Mouse (Mus musculus): ENCODE measurements around the gene Sema3f. TPM values are rescaled to one million over a fixed set of nuclear protein-coding genes. Genes with fewer than 3 reads are reported as not detected.

Gene Sema3f
- polyA plus RNA-seq, 1 experiment from 2014 or later = 44.6 TPM

DNA sequence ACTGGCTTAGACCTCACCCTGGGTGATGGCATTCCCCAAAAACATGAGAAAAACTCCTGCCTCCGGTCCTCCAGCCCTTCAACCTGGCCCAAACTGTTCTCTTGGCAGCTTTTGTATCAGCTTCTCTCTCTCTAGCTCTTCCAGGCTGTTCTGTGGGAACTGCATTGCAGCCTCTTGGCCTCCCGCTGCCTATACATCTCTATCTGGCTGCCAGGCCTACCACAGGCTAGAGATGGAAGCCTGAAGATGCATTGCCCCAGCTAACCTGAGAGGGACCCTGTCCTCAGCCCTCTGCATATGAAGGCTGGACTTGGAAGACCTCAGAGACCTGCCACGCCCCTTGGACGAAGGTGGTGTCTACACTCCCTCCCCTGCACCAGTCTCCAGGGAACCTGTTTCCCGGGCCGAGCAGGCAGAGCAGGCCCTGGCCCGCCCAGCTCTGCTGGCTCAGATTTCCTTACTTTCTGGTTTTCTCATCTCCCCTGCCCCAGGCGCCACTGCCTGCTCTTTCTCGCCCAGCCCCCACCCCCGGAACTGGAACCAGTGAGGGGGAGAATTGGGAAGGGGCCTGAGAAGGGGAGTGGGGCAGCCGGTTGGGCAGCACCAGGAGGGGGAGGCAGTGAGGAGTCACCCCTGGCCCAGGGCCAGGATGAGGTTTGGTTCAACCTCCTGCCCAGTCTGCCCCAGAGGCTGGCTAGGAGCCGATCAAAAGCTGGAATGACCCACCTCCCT, 4.1 kb upstream of the Sema3f start:
- Histone ChIP-seq H3K27me3 (no peaks in the 10 kb centered on the region), H3K9ac (no peak overlapping the region), H3K4me2 (replicated peaks) (peak overlapping the region; percentile 29), H3K27ac (replicated peaks) (peak overlapping the region; percentile 93), H3K36me3 (no peaks in the 10 kb centered on the region), H3K4me3 (replicated peaks) (no peak overlapping the region), H3K4me1 (peaks cover 74% of the 10 kb centered on the region), H3K9me3 (replicated peaks) (no peaks in the 10 kb centered on the region)
- 5% methylated on average over 12 of the region's 12 CpGs for WGBS
- peak; percentile 49 for ATAC-seq (ENCODE audit: insufficient number of reproducible peaks, low FRiP score, low TSS enrichment, low read depth)

DNA sequence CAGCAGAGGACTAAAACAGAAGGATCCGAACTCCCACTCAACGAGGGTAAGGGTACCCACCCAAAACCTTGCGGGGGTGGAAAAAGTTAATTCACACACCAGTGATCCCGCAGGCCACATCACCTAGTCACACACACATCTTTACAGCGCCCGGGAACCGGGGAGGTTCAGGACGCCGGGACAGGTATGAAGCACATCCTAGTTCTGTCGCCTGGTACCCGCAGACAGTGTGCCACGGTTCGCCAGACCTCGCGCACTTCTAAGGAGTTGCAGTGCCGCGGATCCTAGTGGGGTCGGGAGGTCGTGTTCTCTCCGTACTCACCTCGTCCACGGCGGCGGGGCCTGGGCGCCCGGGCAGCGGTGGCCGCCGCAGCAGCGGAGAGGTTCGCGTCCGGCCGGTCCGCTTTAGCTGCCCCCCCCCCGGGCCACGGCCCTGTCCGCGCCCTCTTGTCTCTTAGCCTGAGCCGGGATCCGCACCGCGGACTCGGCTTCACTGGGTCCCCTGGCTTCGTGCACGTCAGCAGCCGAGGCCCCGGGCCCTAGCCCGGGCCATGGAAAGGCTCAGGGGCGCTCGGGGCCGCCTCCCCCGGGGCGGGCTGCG, 1.1 kb downstream of the Sema3f start:
- under 1% methylated on average over 51 of the region's 55 CpGs for WGBS
- peak overlapping the region; percentile 78 for H3K4me3 ChIP-seq (replicated peaks)
- no peak; the same call in 1 of the 2 replicates for ATAC-seq (ENCODE audit: insufficient number of reproducible peaks, low FRiP score, low TSS enrichment, low read depth)

DNA sequence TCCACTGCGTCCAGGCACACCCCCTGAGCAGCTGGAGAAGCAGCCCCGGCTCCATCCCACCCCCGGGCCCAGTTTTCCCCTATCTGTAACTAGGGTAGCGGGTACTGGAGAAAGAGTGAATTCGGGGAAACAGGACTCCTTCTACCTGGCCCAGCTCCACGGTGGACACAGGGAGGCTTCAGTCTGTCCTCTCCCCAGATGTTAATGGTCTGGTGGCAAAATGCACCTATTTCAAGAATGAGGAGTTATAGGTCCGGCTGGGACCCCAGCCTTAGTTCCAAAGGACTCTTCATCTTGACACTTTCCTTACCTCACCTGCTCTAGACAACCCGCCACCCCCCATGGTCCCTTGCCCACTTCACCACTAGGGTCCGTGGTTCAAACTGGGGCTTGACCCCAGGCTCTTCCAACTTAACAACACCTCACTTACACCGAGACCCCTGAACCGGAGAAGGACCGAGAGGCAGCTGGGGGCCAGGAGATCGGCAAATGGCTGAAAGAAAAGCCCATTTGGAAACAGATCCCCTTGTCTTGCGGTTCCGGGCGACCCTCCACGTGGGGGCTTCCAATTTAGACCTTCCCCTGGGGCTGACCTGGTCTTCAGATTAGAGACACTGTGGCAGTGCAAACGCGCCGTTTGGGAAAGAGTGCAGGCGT, 1.7 kb downstream of the Sema3f start:
- peaks cover 77% of the 10 kb centered on the region for H3K4me1 ChIP-seq
- H3K9me3 ChIP-seq (replicated peaks) = no peaks in the 10 kb centered on the region
- WGBS = 1% methylated on average over 21 of the region's 21 CpGs

More for the DNA sequence above, 1.1 kb downstream of the Sema3f start:
- H3K9me3 ChIP-seq (replicated peaks) = no peaks in the 10 kb centered on the region
- H3K27me3 ChIP-seq = no peaks in the 10 kb centered on the region
- peaks cover 77% of the 10 kb centered on the region for H3K4me1 ChIP-seq
- H3K27ac ChIP-seq (replicated peaks) = peak overlapping the region; percentile 92
- H3K9ac ChIP-seq = peak overlapping the region; percentile 85
- peak overlapping the region; percentile 95 for H3K4me2 ChIP-seq (replicated peaks)
- H3K36me3 ChIP-seq = peaks cover 14% of the 10 kb centered on the region

DNA sequence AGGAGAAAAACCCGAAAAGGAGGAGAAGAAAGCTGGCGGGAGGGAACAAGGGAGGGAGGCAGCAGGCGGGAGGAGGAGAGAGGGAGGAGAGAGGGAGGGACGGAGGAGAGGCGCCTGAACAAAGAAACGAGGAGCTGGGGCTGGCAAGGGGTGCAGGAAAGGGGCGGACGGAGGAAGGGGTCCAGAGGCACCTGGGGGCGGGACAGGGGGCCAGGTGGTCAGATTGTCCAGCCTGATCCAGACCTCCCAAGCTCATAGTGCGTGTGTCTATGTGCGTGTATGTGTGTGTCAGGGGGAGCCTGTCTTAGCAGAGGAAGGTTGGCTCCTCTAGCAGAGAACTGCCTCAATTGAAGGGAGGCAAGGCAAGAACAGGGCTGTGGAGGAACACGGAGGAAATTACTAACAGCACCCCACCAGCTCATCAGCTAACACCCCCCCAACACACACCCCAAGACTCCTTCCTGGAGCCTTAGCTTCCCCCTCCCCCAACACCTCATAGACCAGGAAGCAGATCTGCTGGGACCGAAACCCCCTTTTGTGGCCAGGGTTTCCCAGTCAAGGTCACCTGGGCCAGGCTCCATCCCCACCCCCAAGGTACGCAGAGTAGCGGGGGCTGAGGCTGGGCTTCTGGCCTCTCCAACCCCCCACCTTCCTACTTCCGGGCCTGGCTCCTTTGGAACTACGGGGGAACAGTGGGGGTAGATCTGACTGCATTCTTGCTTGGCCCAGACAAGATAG, 2.4 kb downstream of the Sema3f start:
- peaks cover 16% of the 10 kb centered on the region for H3K36me3 ChIP-seq
- H3K27ac ChIP-seq (replicated peaks) = peak overlapping the region; percentile 92
- ATAC-seq (ENCODE audit: insufficient number of reproducible peaks, low FRiP score, low TSS enrichment, low read depth) = peak; percentile 13; the same call in 1 of the 2 replicates
- H3K9ac ChIP-seq = peak overlapping the region; percentile 85
- H3K4me1 ChIP-seq = peaks cover 79% of the 10 kb centered on the region
- H3K4me3 ChIP-seq (replicated peaks) = peak overlapping the region; percentile 78
- peak overlapping the region; percentile 95 for H3K4me2 ChIP-seq (replicated peaks)
- no peaks in the 10 kb centered on the region for H3K27me3 ChIP-seq
- H3K9me3 ChIP-seq (replicated peaks) = no peaks in the 10 kb centered on the region
- WGBS = under 1% methylated on average over 17 of the region's 17 CpGs

More for the DNA sequence above, 1.7 kb downstream of the Sema3f start:
- Histone ChIP-seq H3K4me2 (replicated peaks) (peak overlapping the region; percentile 95), H3K27ac (replicated peaks) (peak overlapping the region; percentile 92), H3K9ac (peak overlapping the region; percentile 85), H3K36me3 (peaks cover 16% of the 10 kb centered on the region), H3K27me3 (no peaks in the 10 kb centered on the region), H3K4me3 (replicated peaks) (peak overlapping the region; percentile 78)
- ATAC-seq (ENCODE audit: insufficient number of reproducible peaks, low FRiP score, low TSS enrichment, low read depth) = no peak

DNA sequence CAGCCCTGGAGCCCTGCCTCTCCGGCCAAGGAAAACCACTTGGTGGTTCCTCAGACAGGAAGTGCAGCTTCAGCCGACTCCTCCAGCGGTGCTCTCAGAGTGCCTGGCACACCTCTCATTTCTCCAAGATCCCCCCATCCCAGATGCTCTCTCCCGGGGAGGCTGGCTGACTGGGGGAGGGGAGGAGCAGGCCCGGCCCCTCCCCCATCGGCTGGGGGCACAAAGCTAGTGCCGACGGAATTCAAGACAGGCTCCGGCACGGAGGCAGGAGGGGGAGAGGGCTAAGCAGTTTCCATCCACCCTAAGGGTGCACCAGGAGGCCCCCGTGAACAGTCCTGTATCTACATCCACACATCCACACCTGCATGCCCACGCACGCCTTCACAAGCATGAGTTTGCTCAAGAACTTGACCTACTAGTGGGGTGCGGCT, 3.5 kb downstream of the Sema3f start:
- no peak for ATAC-seq (ENCODE audit: insufficient number of reproducible peaks, low FRiP score, low TSS enrichment, low read depth)
- Histone ChIP-seq H3K9ac (peak overlapping the region; percentile 85), H3K4me2 (replicated peaks) (peak overlapping the region; percentile 95), H3K9me3 (replicated peaks) (no peaks in the 10 kb centered on the region), H3K4me3 (replicated peaks) (peak overlapping the region; percentile 78), H3K27ac (replicated peaks) (peak overlapping the region; percentile 92), H3K4me1 (peaks cover 86% of the 10 kb centered on the region), H3K36me3 (peaks cover 16% of the 10 kb centered on the region), H3K27me3 (no peaks in the 10 kb centered on the region)
- under 1% methylated on average over 14 of the region's 14 CpGs for WGBS

DNA sequence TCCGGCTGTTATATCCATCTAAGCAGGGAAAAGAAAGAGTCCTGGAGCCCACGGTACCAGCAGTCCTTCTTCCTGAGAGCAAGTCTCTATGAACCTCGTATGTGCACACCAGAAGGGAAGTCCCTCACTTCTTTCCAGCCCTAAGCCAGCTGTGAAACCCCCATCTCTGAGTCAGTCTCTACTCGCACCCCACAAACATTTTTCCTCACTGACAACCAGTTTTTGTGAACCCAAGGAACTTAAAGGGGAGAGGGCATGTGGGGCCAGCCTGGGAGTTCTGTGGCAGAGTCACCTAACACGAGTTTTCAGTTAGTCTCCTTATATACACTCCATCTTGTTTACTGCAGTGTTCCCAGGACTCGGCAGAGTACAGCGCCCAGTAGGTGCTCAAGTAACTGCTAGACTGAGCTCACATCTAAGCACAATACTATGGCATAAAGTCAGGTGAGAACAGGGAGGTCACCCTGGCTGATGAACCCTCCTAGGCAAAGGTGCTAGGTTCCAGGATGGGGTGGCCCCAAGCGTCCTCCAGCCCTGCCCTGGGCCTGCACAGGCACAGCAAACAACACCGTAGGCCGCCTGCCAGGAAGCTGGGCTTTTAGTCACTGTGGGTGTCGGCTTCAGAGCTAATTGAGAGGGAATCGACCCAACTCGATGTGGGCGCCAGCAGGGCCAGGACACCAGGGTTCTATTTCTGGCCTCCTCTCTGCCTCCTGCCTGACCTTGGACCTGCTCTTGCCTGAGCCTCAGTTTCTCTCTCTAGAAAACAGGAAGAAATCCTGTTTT, 6.7 kb downstream of the Sema3f start:
- Histone ChIP-seq H3K27ac (replicated peaks) (peak overlapping the region; percentile 81), H3K9me3 (replicated peaks) (no peaks in the 10 kb centered on the region), H3K4me1 (peaks cover 99% of the 10 kb centered on the region), H3K4me3 (replicated peaks) (no peak overlapping the region), H3K36me3 (peaks cover 19% of the 10 kb centered on the region), H3K9ac (no peak overlapping the region), H3K4me2 (replicated peaks) (no peak overlapping the region), H3K27me3 (no peaks in the 10 kb centered on the region)
- no peak for ATAC-seq (ENCODE audit: insufficient number of reproducible peaks, low FRiP score, low TSS enrichment, low read depth)
- 39% methylated on average over 14 of the region's 14 CpGs for WGBS

DNA sequence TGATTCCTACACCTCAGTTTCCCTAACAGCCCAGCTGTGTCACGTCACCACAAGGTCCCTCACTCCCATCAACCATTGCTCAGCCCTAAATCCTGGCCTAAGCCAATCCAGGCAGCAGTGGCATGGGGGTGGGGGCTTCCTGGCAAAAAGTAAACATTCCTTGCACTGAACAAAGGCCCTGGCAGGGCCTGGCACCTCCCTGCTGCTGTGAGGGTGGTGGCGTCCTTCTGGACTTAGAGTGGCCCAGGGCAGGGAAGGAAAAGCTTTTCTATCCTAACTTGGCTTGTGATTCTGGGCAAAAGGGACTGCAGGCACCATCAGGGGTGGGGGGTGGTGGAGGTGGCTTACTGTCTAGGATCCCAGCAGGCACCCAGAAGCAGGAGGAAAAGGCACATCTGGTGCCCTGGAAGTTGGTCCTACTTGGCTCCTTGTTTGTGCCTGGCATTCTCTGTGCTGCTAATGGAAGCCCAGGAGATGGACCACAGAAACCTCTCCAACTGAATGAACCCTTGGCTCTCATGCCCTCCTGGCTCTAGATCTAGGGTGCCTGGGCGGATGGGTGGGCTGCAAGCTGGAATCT, 7.6 kb downstream of the Sema3f start:
- H3K9ac ChIP-seq = 0 out of 2 replicates have a peak overlapping the region, but pooled peaks have one; percentile 1
- H3K9me3 ChIP-seq (replicated peaks) = no peaks in the 10 kb centered on the region
- no peak overlapping the region for H3K4me3 ChIP-seq (replicated peaks)
- ATAC-seq (ENCODE audit: insufficient number of reproducible peaks, low FRiP score, low TSS enrichment, low read depth) = no peak
- H3K36me3 ChIP-seq = peaks cover 19% of the 10 kb centered on the region
- peaks cover 99% of the 10 kb centered on the region for H3K4me1 ChIP-seq
- 0 out of 2 replicates have a peak overlapping the region, but pooled peaks have one; percentile 18 for H3K4me2 ChIP-seq (replicated peaks)
- H3K27ac ChIP-seq (replicated peaks) = peak overlapping the region; percentile 81
- H3K27me3 ChIP-seq = no peaks in the 10 kb centered on the region
- 48% methylated on average over 3 of the region's 3 CpGs for WGBS

DNA sequence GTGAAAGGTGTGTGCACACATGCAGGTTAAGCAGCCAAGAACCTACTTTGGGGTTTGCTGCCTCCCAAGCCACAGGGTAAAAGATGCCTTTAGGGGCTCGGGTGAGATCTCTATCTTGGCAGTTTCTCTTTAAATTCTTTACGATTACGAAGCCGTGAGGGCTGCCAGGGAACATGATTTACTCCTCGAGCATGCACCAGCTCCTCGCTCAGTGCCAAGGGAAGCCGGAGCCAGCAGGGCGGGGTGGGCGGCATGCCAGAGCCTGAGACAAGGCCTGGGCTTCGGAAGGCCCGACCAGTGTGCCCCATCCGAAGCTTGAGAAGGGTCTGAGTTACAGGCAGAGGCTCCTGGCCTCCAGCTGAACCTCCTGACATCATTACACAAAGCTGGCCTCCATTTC, 8.7 kb downstream of the Sema3f start:
- Histone ChIP-seq H3K4me2 (replicated peaks) (peak overlapping the region; percentile 29), H3K9ac (no peak overlapping the region), H3K9me3 (replicated peaks) (no peaks in the 10 kb centered on the region), H3K27ac (replicated peaks) (peak overlapping the region; percentile 81), H3K4me1 (peaks cover 99% of the 10 kb centered on the region), H3K36me3 (peaks cover 19% of the 10 kb centered on the region), H3K4me3 (replicated peaks) (peak overlapping the region; percentile 2; the same call in 1 of the 2 replicates), H3K27me3 (no peaks in the 10 kb centered on the region)
- 12% methylated on average over 12 of the region's 12 CpGs for WGBS
- peak; percentile 56 for ATAC-seq (ENCODE audit: insufficient number of reproducible peaks, low FRiP score, low TSS enrichment, low read depth)

DNA sequence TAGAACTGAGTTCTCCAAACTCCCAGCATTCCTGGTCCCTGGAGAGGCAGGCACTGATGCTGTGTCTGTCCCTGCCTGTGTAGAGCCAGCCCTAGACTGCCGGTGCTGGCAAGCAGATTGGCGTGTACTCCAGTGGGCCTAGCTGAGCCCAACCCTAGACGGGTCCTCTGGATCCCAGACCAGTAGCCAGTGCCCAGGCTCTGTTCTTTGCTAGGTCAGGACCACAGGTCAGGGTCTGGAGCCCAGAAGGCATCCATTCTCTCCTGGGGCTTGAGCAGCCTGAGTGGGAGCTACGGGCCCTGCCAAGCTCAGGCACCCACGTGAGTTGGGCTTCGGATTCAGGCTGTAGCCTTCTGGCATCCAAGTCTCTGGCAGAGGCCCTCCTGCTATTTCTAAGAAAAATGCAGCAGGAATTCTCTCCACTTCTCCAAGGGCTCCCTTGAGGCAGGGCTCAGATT, 10.1 kb downstream of the Sema3f start:
- H3K4me2 ChIP-seq (replicated peaks) = peak overlapping the region; percentile 21; the same call in 1 of the 2 replicates
- no peak for ATAC-seq (ENCODE audit: insufficient number of reproducible peaks, low FRiP score, low TSS enrichment, low read depth)
- H3K27me3 ChIP-seq = no peaks in the 10 kb centered on the region
- 0 out of 2 replicates have a peak overlapping the region, but pooled peaks have one; percentile 0 for H3K9ac ChIP-seq
- peak overlapping the region; percentile 81 for H3K27ac ChIP-seq (replicated peaks)
- peaks cover 18% of the 10 kb centered on the region for H3K36me3 ChIP-seq
- no peak overlapping the region for H3K4me3 ChIP-seq (replicated peaks)
- WGBS = 16% methylated on average over 6 of the region's 6 CpGs
- H3K9me3 ChIP-seq (replicated peaks) = no peaks in the 10 kb centered on the region
- peaks cover 99% of the 10 kb centered on the region for H3K4me1 ChIP-seq

Measured in embryonic facial prominence, embryonic 15.5 days (tissue).